Mouse (Mus musculus) embryonic facial prominence, embryonic 12.5 days (tissue): ENCODE results near the gene Rbm33. TPM values are rescaled to one million over a fixed set of nuclear protein-coding genes. Genes with fewer than 3 reads are reported as not detected.

ENCODE experiments used
- ATAC-seq: fragments of 200-750 bp; cut with Nextera tagmentation; 2 replicates; pipeline ENCODE4 v1.8.0; 2017; ENCODE audit not compliant: insufficient number of reproducible peaks, insufficient read depth, low FRiP score, low TSS enrichment
- H3K27ac ChIP-seq: fragments of 300-500 bp; sonication (generic); 2 replicates; pipeline ENCODE4 v1.5.1; 2016; ENCODE audit warnings: mild to moderate bottlenecking
- H3K27me3 ChIP-seq: fragments of 300-500 bp; sonication (generic); 2 replicates; pipeline ENCODE4 v1.6.1; 2016; ENCODE audit warnings: mild to moderate bottlenecking, moderate library complexity
- H3K36me3 ChIP-seq: fragments of 300-500 bp; sonication (generic); 2 replicates; pipeline ENCODE4 v1.6.1; 2016; ENCODE audit warnings: mild to moderate bottlenecking
- H3K4me1 ChIP-seq: fragments of 300-500 bp; sonication (generic); 2 replicates; pipeline ENCODE4 v1.6.1; 2016
- H3K4me2 ChIP-seq: fragments of 300-500 bp; sonication (generic); replicated peaks from 2 replicates; pipeline ENCODE4 v1.6.1; 2016; ENCODE audit warnings: mild to moderate bottlenecking, moderate library complexity
- H3K4me3 ChIP-seq: fragments of 300-500 bp; sonication (generic); 2 replicates; pipeline ENCODE4 v1.5.1; 2016; ENCODE audit warnings: mild to moderate bottlenecking
- H3K9ac ChIP-seq: fragments of 300-500 bp; sonication (generic); 2 replicates; pipeline ENCODE4 v1.6.1; 2016; ENCODE audit warnings: mild to moderate bottlenecking, moderate library complexity
- H3K9me3 ChIP-seq: fragments of 300-500 bp; sonication (generic); 2 replicates; pipeline ENCODE4 v1.6.1; 2016; ENCODE audit warnings: mild to moderate bottlenecking, moderate library complexity
- WGBS: fragments of 180-500 bp; shearing (Covaris S2); methylation state at CpG from one replicate; pipeline ENCODE4 v1.1.7; 2016; 5-methylcytosine and 5-hydroxymethylcytosine counted together
- polyA plus RNA-seq: library from polyadenylated mRNA; unstranded; fragments of >200 nt; fragmentation: Nextera tagmentation; extraction: Ambion mirVana; gene quantifications from 2 replicates; pipeline ENCODE4 v1.2.1, GENCODE M21; 2016

Gene Rbm33
- polyA plus RNA-seq, 1 experiment from 2014 or later = 17.6 TPM

DNA sequence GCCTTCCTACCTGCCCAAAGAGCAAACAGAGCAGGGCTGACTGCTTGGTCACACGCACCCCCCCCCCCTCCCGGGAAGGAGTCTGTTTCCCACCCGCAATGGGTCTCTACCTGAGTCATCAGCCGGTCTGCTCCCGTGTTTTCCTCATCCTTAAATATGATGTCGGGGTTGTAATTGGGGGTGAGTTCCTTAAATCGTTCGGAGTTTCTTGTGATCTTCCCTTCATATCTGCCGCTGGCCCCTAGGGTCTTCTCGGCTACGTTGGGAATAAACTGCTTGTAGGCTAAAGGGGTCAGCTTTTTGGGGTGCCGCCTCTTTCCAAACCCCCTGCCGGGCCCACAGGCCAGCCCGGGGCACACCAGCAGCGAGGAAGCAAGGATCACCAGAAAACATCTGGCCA, 149.4 kb downstream of the Rbm33 start:
- Histone ChIP-seq H3K27me3 (peaks cover 91% of the 10 kb centered on the region), H3K27ac (no peak overlapping the region), H3K9ac (no peak overlapping the region), H3K4me2 (peak overlapping the region; percentile 45), H3K36me3 (no peaks in the 10 kb centered on the region), H3K9me3 (no peaks in the 10 kb centered on the region), H3K4me1 (peaks cover 5% of the 10 kb centered on the region; the same call in 1 of the 2 replicates), H3K4me3 (peak overlapping the region; percentile 52)
- ATAC-seq = no peak
- under 1% methylated on average over 14 of the region's 15 CpGs for WGBS

GRCm38 (mm10) chr5:28466760-28467306, 149.9 kb downstream of the Rbm33 start, which contains the start of gene Shh:
Gene Shh (minus strand): TSS chr5:28467256.
- H3K9me3 ChIP-seq = no peaks in the 10 kb centered on the region
- no peak for ATAC-seq
- peak within 1 kb of the TSS; percentile 45 for H3K4me2 ChIP-seq
- WGBS = under 1% methylated on average over 31 of the region's 31 CpGs
- H3K27me3 ChIP-seq = peaks cover 86% of the 10 kb centered on the region
- peaks cover 5% of the 10 kb centered on the region; the same call in 1 of the 2 replicates for H3K4me1 ChIP-seq
- no peaks in the 10 kb centered on the region for H3K36me3 ChIP-seq
- H3K4me3 ChIP-seq = peak within 1 kb of the TSS; percentile 52
- H3K9ac ChIP-seq = no peak within 1 kb of the TSS
- no peak within 1 kb of the TSS for H3K27ac ChIP-seq

Other genes with a start within 250 kb of the Rbm33 start
- gene Insig1, start 245.8 kb upstream of the Rbm33 start, polyA plus RNA-seq = 64.3 and 73.5 TPM in 2 replicates
- not detected in 2 replicates for gene En2, start 151.4 kb upstream of the Rbm33 start, polyA plus RNA-seq
- gene Cnpy1, start 71.3 kb upstream of the Rbm33 start, polyA plus RNA-seq = 0.95 and 1.0 TPM in 2 replicates
- 1.5 and 1.6 TPM in 2 replicates for gene Shh, start 150.1 kb downstream of the Rbm33 start, polyA plus RNA-seq